8 mouse cellular contexts compared by ENCODE assay signal in the genomic region with DNA sequence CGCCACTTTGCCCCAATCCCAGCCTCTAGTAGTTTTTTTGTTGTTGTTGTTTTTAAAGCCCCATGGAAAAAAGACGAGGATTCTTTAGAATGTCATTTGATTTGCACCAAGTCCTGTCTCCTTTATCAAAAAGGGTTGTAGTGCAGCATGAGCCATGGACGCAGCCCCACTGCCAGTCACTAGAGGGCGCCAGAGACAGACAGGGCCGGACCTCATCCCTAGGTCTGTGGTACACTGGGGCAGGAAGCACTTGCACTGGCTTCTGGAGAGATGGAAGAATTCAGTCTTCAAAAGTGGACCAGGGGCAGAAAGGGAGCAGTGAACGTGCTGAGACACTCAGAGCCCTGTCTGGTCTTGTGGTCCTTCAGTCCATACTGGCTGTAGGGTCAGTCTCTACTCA. TPM values are rescaled to one million over a fixed set of nuclear protein-coding genes. Genes with fewer than 3 reads are reported as not detected.
DNase-seq lines count a peak whose midpoint lies in the region; ATAC-seq and TF ChIP-seq lines count a peak whose summit lies in the region.

No protein-coding gene starts in this region.

- ATAC-seq in erythroblast, adult 5-6 weeks (replicated peaks; ENCODE audit: low FRiP score, poor library complexity, severe bottlenecking) = peak; percentile 50
- ATAC-seq in heart, embryonic 16.5 days (replicated peaks; ENCODE audit: extremely low read depth, insufficient read depth, low FRiP score) = no peak

- H3K4me3 ChIP-seq in E14TG2a.4 (replicated peaks; ENCODE audit: low read length) = peak overlapping the region; percentile 99
- H3K4me3 ChIP-seq in heart, embryonic 16.5 days (ENCODE audit: low read length) = no peak overlapping the region

- peak; percentile 75 to 80 for DNase-seq in adrenal gland, postnatal 4 days (ENCODE audit: low spot score in 2 of 2)
- peak; percentile 74 for DNase-seq in layer of hippocampus, adult 9-11 months
- peak; percentile 95 for DNase-seq in lung, postnatal 14 days
- peak; percentile 76 for DNase-seq in right cerebral cortex, adult 18-20 months
- peak; percentile 90 for DNase-seq in urinary bladder, postnatal 14 days (ENCODE audit: low spot score)

- no peak overlapping the region for H3K9ac ChIP-seq in heart, embryonic 16.5 days (ENCODE audit: low read length)

- peak overlapping the region; percentile 26 for H3K27ac ChIP-seq in heart, embryonic 16.5 days (ENCODE audit: low read length)

- no peak overlapping the region for H3K4me2 ChIP-seq in heart, embryonic 16.5 days (ENCODE audit: low read depth, low read length)

- no peaks in the 10 kb centered on the region for H3K27me3 ChIP-seq in E14TG2a.4 (ENCODE audit: insufficient read depth, low read length)
- H3K27me3 ChIP-seq in heart, embryonic 16.5 days (ENCODE audit: control insufficient read depth, insufficient read depth, low read length) = no peaks in the 10 kb centered on the region

- peaks cover 71% of the 10 kb centered on the region for H3K36me3 ChIP-seq in E14TG2a.4 (ENCODE audit: insufficient read depth, low read length)
- H3K36me3 ChIP-seq in heart, embryonic 16.5 days (ENCODE audit: control insufficient read depth, insufficient read depth) = peaks cover 38% of the 10 kb centered on the region

- peaks cover 75% of the 10 kb centered on the region for H3K4me1 ChIP-seq in E14TG2a.4 (replicated peaks; ENCODE audit: low read depth, low read length)
- H3K4me1 ChIP-seq in heart, embryonic 16.5 days (ENCODE audit: control insufficient read depth, insufficient read depth, low read length) = peaks cover 20% of the 10 kb centered on the region

- H3K9me3 ChIP-seq in E14TG2a.4 (ENCODE audit: low read length) = no peaks in the 10 kb centered on the region
- H3K9me3 ChIP-seq in heart, embryonic 16.5 days (replicated peaks; ENCODE audit: control insufficient read depth, low read length) = no peaks in the 10 kb centered on the region

- TF ChIP-seq CTCF in E14TG2a.4 (conservative IDR thresholded peaks at IDR 0.05; ENCODE audit: low read length) = peak; percentile 99

- 27% methylated on average over 6 of the region's 6 CpGs for WGBS in heart, embryonic 16.5 days

RNA-seq across cellular contexts. Expression of a gene that starts 3.3 kb away (rescaled TPM):
- 100 to 1,000 TPM; 380 to 390 TPM for total RNA-seq in adrenal gland, postnatal 4 days (2021)
- 21.7 and 73.4 TPM in 2 replicates for total RNA-seq in erythroblast, adult 5-6 weeks (2015; ENCODE audit: low replicate concordance)
- total RNA-seq in erythroblast, adult 5-6 weeks (2017; ENCODE audit: low replicate concordance) = 9.2 and 30.6 TPM in 2 replicates
- 355 and 387 TPM in 2 replicates for polyA plus RNA-seq in heart, embryonic 16.5 days (2015; fragmentation: Nextera tagmentation; extraction: Ambion mirVana)

RNA-seq across cellular contexts. Expression of a gene that starts 8.4 kb away (rescaled TPM):
- 10 to 100 TPM; 28.0 to 31.1 TPM for total RNA-seq in adrenal gland, postnatal 4 days (2021)
- 0.19 and 1.5 TPM in 2 replicates for total RNA-seq in erythroblast, adult 5-6 weeks (2015; ENCODE audit: low replicate concordance)
- 0.28 and 0.51 TPM in 2 replicates for total RNA-seq in erythroblast, adult 5-6 weeks (2017; ENCODE audit: low replicate concordance)
- 7.6 and 8.9 TPM in 2 replicates for polyA plus RNA-seq in heart, embryonic 16.5 days (2015; fragmentation: Nextera tagmentation; extraction: Ambion mirVana)

RNA-seq across cellular contexts. Expression of a gene that starts 14.4 kb away (rescaled TPM):
- 100 to 1,000 TPM; 106 to 111 TPM for total RNA-seq in adrenal gland, postnatal 4 days (2021)
- total RNA-seq in erythroblast, adult 5-6 weeks (2015; ENCODE audit: low replicate concordance) = 15.5 and 24.2 TPM in 2 replicates
- 17.0 and 34.1 TPM in 2 replicates for total RNA-seq in erythroblast, adult 5-6 weeks (2017; ENCODE audit: low replicate concordance)
- 71.4 and 73.6 TPM in 2 replicates for polyA plus RNA-seq in heart, embryonic 16.5 days (2015; fragmentation: Nextera tagmentation; extraction: Ambion mirVana)

RNA-seq across cellular contexts. Expression of a gene that starts 15.4 kb away (rescaled TPM):
- 10 to 100 TPM; 23.8 to 28.5 TPM for total RNA-seq in adrenal gland, postnatal 4 days (2021)
- total RNA-seq in erythroblast, adult 5-6 weeks (2015; ENCODE audit: low replicate concordance) = 2.9 and 9.6 TPM in 2 replicates
- total RNA-seq in erythroblast, adult 5-6 weeks (2017; ENCODE audit: low replicate concordance) = 1.3 and 2.5 TPM in 2 replicates
- 32.2 and 33.3 TPM in 2 replicates for polyA plus RNA-seq in heart, embryonic 16.5 days (2015; fragmentation: Nextera tagmentation; extraction: Ambion mirVana)

RNA-seq across cellular contexts. Expression of a gene that starts 33.1 kb away (rescaled TPM):
- 100 to 1,000 TPM; 114 TPM for total RNA-seq in adrenal gland, postnatal 4 days (2021)
- 7.9 and 10.7 TPM in 2 replicates for total RNA-seq in erythroblast, adult 5-6 weeks (2015; ENCODE audit: low replicate concordance)
- 9.8 and 10.0 TPM in 2 replicates for total RNA-seq in erythroblast, adult 5-6 weeks (2017; ENCODE audit: low replicate concordance)
- polyA plus RNA-seq in heart, embryonic 16.5 days (2015; fragmentation: Nextera tagmentation; extraction: Ambion mirVana) = 22.7 and 26.4 TPM in 2 replicates

Comparison
In these comparisons a context has a peak if more than half of its experiments do, and no peak if none do; other contexts are left out.
1. RNA of a gene that starts 3.3 kb away (total RNA-seq): 380 to 390 TPM in adrenal gland, postnatal 4 days; 9.2 to 73.4 TPM in erythroblast, adult 5-6 weeks; every median in the first group is over 4 times any median in the second.
2. RNA of a gene that starts 8.4 kb away (total RNA-seq): 28.0 to 31.1 TPM in adrenal gland, postnatal 4 days; 0.19 to 1.5 TPM in erythroblast, adult 5-6 weeks; every median in the first group is over 10 times any median in the second.
3. Peak in every context shown above with its lines, with median percentiles within 50 percentile points of each other: DNase-seq.